Mouse (Mus musculus): ENCODE measurements around the gene Cyp2d22. TPM values are rescaled to one million over a fixed set of nuclear protein-coding genes. Genes with fewer than 3 reads are reported as not detected.
"Not testable (repeated sequence)": the region's sequence is repeated elsewhere in the genome, so short reads cannot be mapped to it uniquely, and the experiment has no call there.

The Cyp2d22 gene
- polyA plus RNA-seq, 1 experiment from 2014 or later: 3.0 TPM

DNA sequence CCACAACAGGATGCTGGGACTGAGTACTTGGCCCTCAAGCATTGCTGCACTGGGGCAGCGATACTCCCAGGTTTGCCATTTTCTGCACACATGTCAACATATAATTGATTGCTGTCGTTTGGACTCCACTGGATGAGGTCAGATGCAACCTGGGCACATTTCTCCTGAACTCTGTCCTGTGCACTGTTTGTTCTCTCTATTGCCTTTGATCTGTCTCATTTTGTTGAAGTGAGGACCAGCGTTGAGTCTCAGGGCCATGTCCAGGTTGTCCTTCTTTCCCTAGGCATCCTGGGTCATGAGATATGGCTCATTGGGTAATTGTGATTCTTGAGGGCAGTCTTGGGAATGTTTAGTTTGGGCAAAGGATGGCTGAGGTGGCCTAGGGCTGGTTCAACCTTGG, 15.9 kb upstream of the Cyp2d22 start:
- not testable (repeated sequence) for H3K4me1 ChIP-seq; H3K27ac ChIP-seq (replicated peaks); H3K36me3 ChIP-seq (replicated peaks); H3K9me3 ChIP-seq; H3K4me3 ChIP-seq; H3K27me3 ChIP-seq (replicated peaks; ENCODE audit: low read depth, poor library complexity, severe bottlenecking)
- WGBS: 93% methylated on average over 3 of the region's 3 CpGs
- DNase-seq (ENCODE audit: low spot score): peak; percentile 1

DNA sequence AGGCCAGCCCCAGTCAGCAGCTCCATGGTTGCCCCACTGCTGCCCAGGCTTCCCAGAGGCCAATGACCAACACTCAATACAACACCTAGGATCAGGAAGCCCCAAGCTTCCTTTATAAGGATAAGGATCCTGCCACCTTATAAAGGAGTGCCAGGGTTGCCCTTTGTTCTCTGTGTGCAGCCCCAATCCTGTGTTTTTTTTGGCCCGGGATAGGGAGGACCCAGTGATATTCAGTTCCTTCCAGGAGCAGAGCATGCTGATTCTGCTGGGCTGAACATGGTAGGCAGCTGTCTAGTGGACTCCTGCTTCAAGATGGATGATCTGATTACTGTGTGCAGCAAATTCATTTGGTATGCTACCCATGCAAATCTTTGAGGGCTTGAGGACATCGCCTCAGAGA, 13.9 kb upstream of the Cyp2d22 start, which contains the start of gene Cyp2d11:
Gene Cyp2d11 (minus strand): TSS at position 101 of the 400 bp plus-strand sequence.
- H3K4me1 ChIP-seq; H3K9me3 ChIP-seq; H3K36me3 ChIP-seq (replicated peaks); DNase-seq (ENCODE audit: low spot score); H3K4me3 ChIP-seq; H3K27me3 ChIP-seq (replicated peaks; ENCODE audit: low read depth, poor library complexity, severe bottlenecking); H3K27ac ChIP-seq (replicated peaks): not testable (repeated sequence)
- WGBS: 89% methylated on average over 2 of the region's 2 CpGs

DNA sequence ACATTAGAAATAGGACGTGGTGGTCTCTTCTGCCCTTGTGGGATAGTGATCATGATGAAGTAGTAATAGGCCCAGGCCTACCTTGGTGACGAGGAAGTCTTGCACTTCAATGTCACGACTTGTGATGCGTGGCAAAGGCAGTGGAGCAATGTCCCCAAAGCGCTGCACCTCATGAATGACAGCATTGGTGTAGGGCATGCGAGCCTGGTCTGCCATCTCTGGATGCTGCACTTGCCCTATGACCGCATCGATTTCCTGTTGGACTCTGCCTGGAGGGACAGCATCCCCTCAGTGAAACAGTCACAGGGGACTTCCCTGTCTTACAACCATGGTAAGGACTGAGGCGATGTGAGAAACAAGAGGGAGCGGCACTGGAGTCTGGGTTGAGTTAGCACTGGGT, 9.9 kb upstream of the Cyp2d22 start:
- 85% methylated on average over 10 of the region's 10 CpGs for WGBS
- H3K4me1 ChIP-seq; H3K27me3 ChIP-seq (replicated peaks; ENCODE audit: low read depth, poor library complexity, severe bottlenecking); H3K4me3 ChIP-seq; H3K27ac ChIP-seq (replicated peaks); H3K9me3 ChIP-seq; DNase-seq (ENCODE audit: low spot score); H3K36me3 ChIP-seq (replicated peaks): not testable (repeated sequence)

DNA sequence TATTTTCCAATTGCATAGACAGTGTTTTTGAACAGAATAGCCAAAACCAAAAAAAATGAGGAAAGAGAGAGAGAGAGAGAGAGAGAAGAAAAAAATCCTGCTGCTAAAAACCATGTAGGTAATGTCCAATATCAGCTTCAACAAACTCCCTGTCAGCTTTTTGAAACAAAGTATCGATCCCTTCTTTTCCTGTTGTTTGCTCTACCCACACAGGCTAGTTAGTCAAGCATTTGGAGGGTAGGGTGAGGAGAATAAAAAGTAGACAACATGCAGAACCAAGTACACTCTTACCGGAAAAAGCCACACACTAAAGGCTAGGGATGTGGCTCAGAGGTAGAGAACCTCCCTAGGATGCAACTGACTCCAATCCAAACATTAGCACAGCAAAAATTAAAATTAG, 5.7 kb upstream of the Cyp2d22 start:
- Histone ChIP-seq H3K36me3 (replicated peaks) (no peaks in the 10 kb centered on the region), H3K27ac (replicated peaks) (no peak overlapping the region), H3K27me3 (replicated peaks; ENCODE audit: low read depth, poor library complexity, severe bottlenecking) (no peaks in the 10 kb centered on the region), H3K9me3 (no peaks in the 10 kb centered on the region), H3K4me3 (no peak overlapping the region), H3K4me1 (peaks cover 4% of the 10 kb centered on the region)
- 93% methylated on average over 2 of the region's 2 CpGs for WGBS
- no peak for DNase-seq (ENCODE audit: low spot score)

DNA sequence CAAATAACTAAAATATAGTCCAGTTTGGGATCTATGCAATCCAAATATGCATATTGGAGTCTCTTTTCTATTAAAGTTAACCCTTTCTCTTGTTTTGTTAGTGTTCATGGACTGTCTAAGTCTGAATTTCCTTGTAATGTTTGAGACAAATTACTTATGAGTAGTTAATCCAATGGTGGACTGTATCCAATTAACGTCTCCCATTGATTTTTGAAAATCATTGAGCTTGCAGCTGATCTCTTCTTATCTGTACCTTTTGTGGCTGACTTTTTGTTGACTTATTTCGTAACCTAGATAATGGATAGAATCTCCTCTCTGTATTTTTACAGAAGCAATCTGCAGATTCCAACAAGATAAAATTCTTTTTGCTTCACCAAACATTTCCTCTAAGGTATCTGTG, 2.4 kb upstream of the Cyp2d22 start:
- Histone ChIP-seq H3K4me1 (peaks cover 34% of the 10 kb centered on the region), H3K4me3 (no peak overlapping the region), H3K9me3 (no peaks in the 10 kb centered on the region), H3K27ac (replicated peaks) (no peak overlapping the region), H3K36me3 (replicated peaks) (no peaks in the 10 kb centered on the region), H3K27me3 (replicated peaks; ENCODE audit: low read depth, poor library complexity, severe bottlenecking) (peaks cover 7% of the 10 kb centered on the region; the same call in 1 of the 2 replicates)
- no peak for DNase-seq (ENCODE audit: low spot score)
- WGBS: 91% methylated on average over 2 of the region's 2 CpGs

DNA sequence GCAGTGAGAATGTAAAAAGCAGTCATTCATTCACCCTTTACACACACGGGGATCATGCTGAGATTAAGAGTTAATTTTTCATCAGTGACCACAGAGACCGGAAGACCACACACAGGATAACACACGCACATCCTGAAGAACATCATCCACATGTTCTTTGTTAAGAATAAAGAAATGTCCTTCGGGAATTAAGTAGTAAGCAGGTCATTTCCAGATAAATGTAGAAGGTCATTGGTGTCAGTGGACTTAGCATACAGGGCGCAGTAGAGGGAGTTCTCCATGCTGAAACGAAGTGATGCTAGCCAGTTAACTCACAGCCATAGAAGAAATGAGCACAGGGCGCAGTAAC, 628 bp upstream of the Cyp2d22 start:
- Histone ChIP-seq H3K27ac (replicated peaks) (no peak overlapping the region), H3K4me1 (peaks cover 40% of the 10 kb centered on the region), H3K27me3 (replicated peaks; ENCODE audit: low read depth, poor library complexity, severe bottlenecking) (peaks cover 8% of the 10 kb centered on the region; the same call in 1 of the 2 replicates), H3K36me3 (replicated peaks) (no peaks in the 10 kb centered on the region), H3K4me3 (peak overlapping the region; percentile 61), H3K9me3 (no peaks in the 10 kb centered on the region)
- 39% methylated on average over 7 of the region's 7 CpGs for whole genome bisulfite sequencing
- DNase-seq (ENCODE audit: low spot score): no peak

DNA sequence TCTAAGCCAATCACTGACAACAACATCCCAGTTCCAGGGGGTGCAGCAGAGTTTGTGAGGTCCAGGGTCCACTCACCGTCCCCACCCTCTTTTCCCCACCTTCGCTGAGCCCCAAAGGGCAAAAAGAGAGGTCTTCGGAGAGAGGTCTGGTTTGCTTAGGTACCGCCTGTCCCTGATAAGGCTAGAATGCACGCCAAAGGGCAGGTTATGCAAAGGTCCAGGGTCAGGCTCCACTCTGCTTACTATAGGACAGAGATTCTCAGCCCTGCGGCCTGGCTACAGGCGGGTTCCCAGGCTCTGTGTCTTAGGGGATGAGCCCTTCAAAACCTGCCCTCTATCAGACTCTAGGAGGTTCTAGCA, 569 bp downstream of the Cyp2d22 start:
- 13% methylated on average over 7 of the region's 7 CpGs for WGBS
- Histone ChIP-seq H3K27me3 (replicated peaks; ENCODE audit: low read depth, poor library complexity, severe bottlenecking) (peaks cover 8% of the 10 kb centered on the region; the same call in 1 of the 2 replicates), H3K9me3 (no peaks in the 10 kb centered on the region), H3K4me3 (peak overlapping the region; percentile 61), H3K36me3 (replicated peaks) (no peaks in the 10 kb centered on the region), H3K27ac (replicated peaks) (peak overlapping the region; percentile 78), H3K4me1 (peaks cover 40% of the 10 kb centered on the region)
- DNase-seq (ENCODE audit: low spot score): no peak

DNA sequence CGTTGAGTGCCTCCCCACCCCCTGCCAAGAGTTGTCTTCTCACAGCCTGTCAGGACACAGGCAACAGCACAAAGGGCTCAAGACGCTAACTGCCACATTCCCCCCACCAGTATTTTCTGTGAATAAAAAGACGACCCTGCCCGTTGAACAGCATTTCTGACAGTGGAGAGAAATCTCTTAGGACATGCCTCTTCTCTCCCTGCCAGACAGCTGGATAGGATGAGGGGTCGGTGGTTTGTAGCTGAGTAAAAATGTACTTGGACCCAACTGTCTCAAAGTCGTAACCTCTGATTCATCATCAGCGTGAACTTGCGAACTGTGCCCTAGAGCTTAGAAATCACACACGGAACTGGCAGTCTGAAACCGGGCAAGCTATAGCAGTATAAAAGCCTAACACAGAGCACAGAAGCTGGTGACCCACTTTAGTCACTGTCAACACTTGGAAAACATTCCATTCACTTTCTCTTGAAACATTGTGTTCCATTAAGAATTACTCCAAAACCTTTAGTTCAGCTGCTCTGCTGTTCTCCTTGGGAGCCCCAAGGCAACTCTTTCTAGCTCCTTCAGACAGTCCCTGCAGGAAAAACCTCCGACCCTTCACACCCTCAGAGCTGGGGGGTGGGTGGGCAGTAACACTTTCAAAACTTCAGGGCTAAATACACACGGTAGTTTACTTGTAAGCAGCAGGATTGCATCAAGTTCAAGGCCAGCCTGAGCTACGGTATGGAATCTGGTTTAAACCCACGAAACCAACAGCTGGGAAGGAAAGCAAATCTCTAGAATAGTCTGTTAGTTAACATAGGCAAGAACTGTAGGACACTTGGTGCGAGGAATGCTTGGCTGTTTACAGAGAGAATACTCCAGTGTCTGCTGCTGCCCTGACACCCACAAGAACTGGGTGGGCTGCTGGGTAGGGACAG, 1.5 kb downstream of the Cyp2d22 start:
- H3K27ac ChIP-seq (replicated peaks): no peak overlapping the region
- no peaks in the 10 kb centered on the region for H3K9me3 ChIP-seq
- WGBS: 60% methylated on average over 15 of the region's 15 CpGs
- no peak for DNase-seq (ENCODE audit: low spot score)
- peaks cover 47% of the 10 kb centered on the region for H3K4me1 ChIP-seq
- H3K36me3 ChIP-seq (replicated peaks): no peaks in the 10 kb centered on the region
- H3K4me3 ChIP-seq: no peak overlapping the region
- H3K27me3 ChIP-seq (replicated peaks; ENCODE audit: low read depth, poor library complexity, severe bottlenecking): peaks cover 8% of the 10 kb centered on the region; the same call in 1 of the 2 replicates

DNA sequence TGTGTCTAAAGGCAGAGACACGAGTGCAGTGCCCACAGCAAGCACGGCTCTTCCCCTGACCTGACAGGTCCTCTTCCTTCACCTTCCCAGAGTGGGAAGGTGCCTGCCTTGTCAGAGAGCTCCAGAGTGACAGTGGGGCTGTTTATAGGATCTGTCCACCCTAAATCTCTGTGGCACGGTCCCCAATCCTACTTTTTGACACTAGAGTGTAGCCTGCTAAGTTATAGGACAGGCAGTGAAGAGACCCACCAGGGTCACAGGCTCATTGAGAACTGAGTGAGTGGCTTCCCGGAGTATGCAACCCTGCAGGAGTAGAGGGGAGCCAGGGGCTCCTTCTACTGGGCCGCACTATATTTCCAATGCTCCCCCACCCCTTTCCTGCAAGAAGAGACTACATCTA, 2.4 kb downstream of the Cyp2d22 start:
- WGBS: 79% methylated on average over 5 of the region's 5 CpGs
- Histone ChIP-seq H3K4me3 (no peak overlapping the region), H3K27ac (replicated peaks) (no peak overlapping the region; the same call in 1 of the 2 replicates), H3K4me1 (peaks cover 52% of the 10 kb centered on the region), H3K27me3 (replicated peaks; ENCODE audit: low read depth, poor library complexity, severe bottlenecking) (peaks cover 8% of the 10 kb centered on the region; the same call in 1 of the 2 replicates), H3K9me3 (no peaks in the 10 kb centered on the region), H3K36me3 (replicated peaks) (no peaks in the 10 kb centered on the region)
- no peak for DNase-seq (ENCODE audit: low spot score)

DNA sequence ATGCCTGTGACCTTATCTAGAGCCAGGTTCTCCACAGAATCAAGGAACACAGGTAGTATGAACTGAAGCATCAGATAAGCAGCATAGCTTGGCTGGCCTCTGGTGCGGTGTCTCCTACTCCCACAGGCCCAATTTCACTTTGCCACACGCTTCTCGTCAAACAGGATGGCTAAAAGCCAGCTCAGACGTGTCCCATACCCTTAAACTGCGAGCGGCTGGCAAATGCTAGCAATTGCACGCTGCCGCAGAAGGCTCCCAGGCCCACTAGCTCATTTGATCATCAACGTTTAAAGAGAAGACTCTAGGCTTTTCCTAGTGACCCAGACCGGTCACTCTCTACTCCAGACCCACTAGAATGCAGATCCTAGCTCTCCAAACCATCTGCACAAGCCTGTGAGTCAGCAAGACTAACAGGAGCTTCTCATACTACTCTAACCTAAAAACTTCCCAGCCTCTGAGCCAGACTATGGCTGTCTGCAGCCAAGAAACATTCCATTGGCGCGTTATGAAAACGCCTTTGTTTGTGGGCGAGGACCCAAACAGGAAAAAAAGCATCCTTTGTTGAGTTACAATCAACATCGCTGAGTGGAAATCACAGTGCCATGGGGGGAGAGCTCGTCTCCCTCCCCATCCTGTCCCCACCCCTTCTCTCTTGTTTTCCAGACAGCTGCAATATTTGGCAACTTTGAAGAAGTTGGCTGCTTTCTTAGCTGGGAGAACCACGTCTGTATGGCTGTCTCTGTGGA, 3.5 kb downstream of the Cyp2d22 start:
- no peak overlapping the region for H3K4me3 ChIP-seq
- no peak for DNase-seq (ENCODE audit: low spot score)
- H3K4me1 ChIP-seq: peaks cover 52% of the 10 kb centered on the region
- no peaks in the 10 kb centered on the region for H3K9me3 ChIP-seq
- no peaks in the 10 kb centered on the region for H3K36me3 ChIP-seq (replicated peaks)
- peaks cover 8% of the 10 kb centered on the region; the same call in 1 of the 2 replicates for H3K27me3 ChIP-seq (replicated peaks; ENCODE audit: low read depth, poor library complexity, severe bottlenecking)
- 63% methylated on average over 17 of the region's 17 CpGs for WGBS
- H3K27ac ChIP-seq (replicated peaks): peak overlapping the region; percentile 15

DNA sequence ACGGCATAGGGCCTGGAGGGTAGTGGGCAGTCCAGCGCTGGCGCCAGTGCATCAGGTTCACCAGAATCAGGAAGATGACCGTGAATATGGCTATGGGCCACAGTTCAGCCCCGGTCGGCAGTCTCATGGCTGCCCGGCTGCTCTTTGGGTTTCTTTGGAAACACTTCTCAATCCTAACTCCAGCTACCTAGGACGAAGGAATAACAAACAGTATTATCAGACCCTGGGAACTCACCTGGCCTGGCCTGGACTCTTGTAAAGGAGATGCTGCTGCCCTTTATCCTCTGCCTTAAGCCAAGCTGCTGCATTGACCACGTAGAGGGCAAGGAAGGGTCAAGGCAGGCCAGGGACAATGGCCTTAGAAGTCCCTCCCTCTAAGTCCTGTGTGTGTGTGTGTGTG, 4.2 kb downstream of the Cyp2d22 start:
- H3K27ac ChIP-seq (replicated peaks): 0 out of 2 replicates have a peak overlapping the region, but pooled peaks have one; percentile 15
- H3K4me1 ChIP-seq: peaks cover 49% of the 10 kb centered on the region
- H3K27me3 ChIP-seq (replicated peaks; ENCODE audit: low read depth, poor library complexity, severe bottlenecking): peaks cover 8% of the 10 kb centered on the region; the same call in 1 of the 2 replicates
- DNase-seq (ENCODE audit: low spot score): no peak
- WGBS: 84% methylated on average over 9 of the region's 9 CpGs
- no peaks in the 10 kb centered on the region for H3K9me3 ChIP-seq
- no peaks in the 10 kb centered on the region for H3K36me3 ChIP-seq (replicated peaks)
- no peak overlapping the region for H3K4me3 ChIP-seq

DNA sequence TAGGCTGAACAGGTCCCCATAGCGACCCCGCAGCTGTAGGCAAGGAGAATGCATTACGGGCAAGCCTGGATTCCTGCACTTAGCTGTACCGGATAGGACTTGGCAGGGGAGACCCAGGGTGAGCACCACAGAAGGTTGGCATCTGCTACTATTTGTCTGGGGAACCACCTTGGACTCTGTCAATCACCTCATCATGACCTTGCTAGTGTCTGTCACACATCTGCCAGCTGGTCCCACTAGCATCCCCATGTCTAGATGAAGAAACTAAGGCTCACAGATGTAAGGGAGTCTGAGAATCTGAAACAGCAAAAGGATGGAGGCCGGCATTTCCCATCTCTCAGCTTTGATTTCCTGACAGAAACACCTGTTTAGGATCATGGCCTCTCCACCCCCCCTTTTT, 5.6 kb downstream of the Cyp2d22 start:
- H3K27me3 ChIP-seq (replicated peaks; ENCODE audit: low read depth, poor library complexity, severe bottlenecking): peaks cover 8% of the 10 kb centered on the region; the same call in 1 of the 2 replicates
- peaks cover 35% of the 10 kb centered on the region for H3K4me1 ChIP-seq
- H3K4me3 ChIP-seq: no peak overlapping the region
- H3K36me3 ChIP-seq (replicated peaks): no peaks in the 10 kb centered on the region
- no peak for DNase-seq (ENCODE audit: low spot score)
- H3K27ac ChIP-seq (replicated peaks): no peak overlapping the region
- 86% methylated on average over 5 of the region's 5 CpGs for WGBS
- no peaks in the 10 kb centered on the region for H3K9me3 ChIP-seq

Data from embryonic facial prominence, embryonic 10.5 days (tissue).